Mouse (Mus musculus) cerebellum, adult 2 months (tissue): ENCODE measurements at regions not wholly inside any gene's neighbourhood (a gene's known extent, or its start where the extent isn't known, plus 50 kb on each side); places are given as distances from the start of the nearest gene placed in this dataset.

Experiments used
- DNase-seq, 2 experiments: peaks; one replicate each; pipeline ENCODE4 v3.0.0; 2021
- H3K27ac ChIP-seq: fragments of 200-500 bp; 2 replicates; pipeline ENCODE4 v1.5.1; 2012; ENCODE audit warnings: low read length, control low read depth, inconsistent platforms; ENCODE audit not compliant: insufficient read depth
- H3K27me3 ChIP-seq: fragments of 200-500 bp; 2 replicates; pipeline ENCODE4 v1.6.1; 2012; ENCODE audit warnings: inconsistent platforms, mild to moderate bottlenecking, low read length, moderate library complexity; ENCODE audit not compliant: control insufficient read depth, insufficient read depth
- H3K4me1 ChIP-seq: fragments of 200-500 bp; 2 replicates; pipeline ENCODE4 v1.6.1; 2011; ENCODE audit warnings: low read length; ENCODE audit not compliant: control insufficient read depth, insufficient read depth
- H3K4me3 ChIP-seq: fragments of 200-500 bp; replicated peaks from 2 replicates; pipeline ENCODE3; 2011; ENCODE audit warnings: mild to moderate bottlenecking, low read depth, low read length, control low read depth; ENCODE audit not compliant: insufficient read depth
- CTCF ChIP-seq: fragments of 200-500 bp; IDR thresholded peaks from 2 replicates; pipeline ENCODE4 v1.5.1; 2011; ENCODE audit warnings: low read depth, mild to moderate bottlenecking, control low read depth, low read length, moderate library complexity, borderline replicate concordance; ENCODE audit not compliant: insufficient read depth
- POLR2A ChIP-seq: fragments of 200-500 bp; IDR thresholded peaks from 2 replicates; pipeline ENCODE4 v1.6.1; 2011; ENCODE audit warnings: low read length, control low read depth, borderline replicate concordance; ENCODE audit not compliant: insufficient read depth
- WGBS: fragments of 180-500 bp; shearing (Covaris S2); methylation state at CpG from one replicate; pipeline ENCODE4 v1.1.7; 2018; 5-methylcytosine and 5-hydroxymethylcytosine counted together

- Histone ChIP-seq H3K27ac (no peak overlapping the region), H3K4me1 (no peaks in the 10 kb centered on the region), H3K27me3 (no peaks in the 10 kb centered on the region), H3K4me3 (no peak overlapping the region)
- TF ChIP-seq POLR2A (no peak), CTCF (no peak)
- 35% methylated on average over 4 of the region's 4 CpGs for WGBS
- DNase-seq = no peak
These were observed 719.5 kb upstream of the Tmem132c start for GRCm38 (mm10) chr5:126522076-126522475.

DNA sequence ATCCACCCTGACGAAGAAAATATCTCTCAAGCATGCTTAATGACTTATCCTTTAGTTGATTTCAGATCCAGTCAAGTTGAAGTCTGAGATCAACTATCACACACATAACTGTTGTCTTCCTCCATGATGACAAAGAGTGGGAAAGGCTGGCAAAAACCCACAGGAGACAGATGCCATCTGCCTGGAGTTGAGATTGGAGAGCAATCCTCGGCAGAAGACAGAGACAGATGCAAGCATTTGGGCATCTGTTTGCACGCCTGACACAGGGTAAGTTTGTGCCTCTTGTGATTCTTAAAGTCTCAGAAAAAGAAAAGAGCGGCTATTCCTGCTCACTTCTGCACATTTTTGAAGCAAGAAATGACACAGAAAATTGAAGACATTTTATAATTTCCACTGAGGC is 715.7 kb upstream of the Tmem132c start:
- no peak overlapping the region for H3K4me3 ChIP-seq
- 42% methylated on average over 4 of the region's 4 CpGs for WGBS
- no peak overlapping the region for H3K27ac ChIP-seq
- no peaks in the 10 kb centered on the region for H3K27me3 ChIP-seq
- no peaks in the 10 kb centered on the region for H3K4me1 ChIP-seq
- no peak for DNase-seq
- TF ChIP-seq POLR2A (no peak), CTCF (no peak)

DNA sequence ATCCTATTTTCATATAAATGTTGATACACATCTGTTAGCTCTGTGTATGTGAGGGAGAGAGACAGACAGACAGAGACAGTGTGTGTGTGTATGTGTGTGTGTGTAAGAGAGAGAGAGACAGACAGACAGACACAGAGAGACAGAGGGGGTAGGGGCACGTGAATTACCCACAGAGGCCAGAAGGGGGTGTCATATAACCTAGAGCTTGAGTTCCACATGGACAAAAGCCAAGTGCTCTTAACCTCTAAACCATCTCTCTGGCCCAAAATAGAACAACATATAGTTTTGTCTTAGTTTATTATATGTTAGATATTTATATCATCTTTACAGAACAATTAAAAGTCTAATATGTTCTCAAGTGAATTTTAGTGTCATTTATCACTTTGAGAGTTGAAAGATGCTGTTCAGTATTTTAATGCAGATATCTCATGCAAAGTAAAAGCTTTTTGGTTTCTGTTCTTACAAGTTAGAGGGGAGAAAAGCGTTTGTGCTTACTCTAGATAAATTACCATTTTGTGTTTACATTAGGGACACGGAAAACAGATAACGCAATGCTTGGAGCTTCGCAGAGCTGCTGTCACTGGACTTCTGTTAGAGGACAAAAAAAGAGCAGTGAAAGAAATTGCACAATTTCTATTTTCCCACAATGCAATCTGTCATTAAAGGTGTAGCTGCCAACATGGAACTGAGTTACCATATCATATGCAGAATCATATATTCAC is 710.6 kb upstream of the Tmem132c start:
- no peak for TF ChIP-seq POLR2A
- TF ChIP-seq CTCF = no peak
- no peak for DNase-seq
- no peak overlapping the region for H3K27ac ChIP-seq
- H3K4me3 ChIP-seq = no peak overlapping the region
- WGBS = 66% methylated on average over 5 of the region's 5 CpGs
- H3K4me1 ChIP-seq = no peaks in the 10 kb centered on the region
- H3K27me3 ChIP-seq = no peaks in the 10 kb centered on the region

- 54% methylated on average over 5 of the region's 5 CpGs for WGBS
- Histone ChIP-seq H3K27me3 (no peaks in the 10 kb centered on the region), H3K27ac (no peak overlapping the region), H3K4me1 (no peaks in the 10 kb centered on the region), H3K4me3 (no peak overlapping the region)
- TF ChIP-seq CTCF = no peak
- no peak for TF ChIP-seq POLR2A
- DNase-seq = no peak
These were observed 710.1 kb upstream of the Tmem132c start for GRCm38 (mm10) chr5:126531528-126531894.

- 97% methylated on average over 1 of the region's 1 CpGs for WGBS
- H3K4me3 ChIP-seq = no peak overlapping the region
- H3K27me3 ChIP-seq = no peaks in the 10 kb centered on the region
- no peaks in the 10 kb centered on the region for H3K4me1 ChIP-seq
- no peak for TF ChIP-seq CTCF
- no peak for TF ChIP-seq POLR2A
- no peak for DNase-seq
- H3K27ac ChIP-seq = no peak overlapping the region
These were observed 709.6 kb upstream of the Tmem132c start for GRCm38 (mm10) chr5:126531975-126532374.

DNA sequence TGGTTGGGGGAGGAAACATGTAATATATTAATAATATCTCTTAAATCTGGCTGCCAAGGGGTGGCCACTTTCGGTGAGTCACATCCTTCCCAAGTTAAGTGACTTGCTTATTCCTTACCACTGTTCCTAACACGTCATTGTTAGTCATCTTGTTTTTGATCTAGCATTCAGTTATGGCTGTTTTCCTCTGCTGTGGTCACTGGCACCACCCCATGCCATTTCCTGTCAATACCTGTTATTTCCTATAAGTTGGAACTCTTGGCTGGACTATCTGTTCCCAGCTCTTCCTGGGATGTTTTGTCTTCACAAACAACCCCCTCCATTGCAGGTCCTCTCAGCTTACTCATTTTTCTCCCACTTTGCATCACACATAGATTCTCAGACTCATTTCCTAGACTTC is 703.5 kb upstream of the Tmem132c start:
- Histone ChIP-seq H3K4me3 (no peak overlapping the region), H3K4me1 (no peaks in the 10 kb centered on the region), H3K27ac (no peak overlapping the region), H3K27me3 (no peaks in the 10 kb centered on the region)
- DNase-seq = no peak
- WGBS = 71% methylated on average over 2 of the region's 2 CpGs
- no peak for TF ChIP-seq CTCF
- TF ChIP-seq POLR2A = no peak

GRCm38 (mm10) chr5:126544261-126544976 is 697.2 kb upstream of the Tmem132c start:
- Histone ChIP-seq H3K27me3 (no peaks in the 10 kb centered on the region), H3K4me3 (no peak overlapping the region), H3K27ac (no peak overlapping the region), H3K4me1 (no peaks in the 10 kb centered on the region)
- peak; percentile 16 to 46 for DNase-seq
- WGBS = 11% methylated on average over 8 of the region's 8 CpGs
- no peak for TF ChIP-seq POLR2A
- no peak for TF ChIP-seq CTCF

GRCm38 (mm10) chr5:126547841-126548240 is 693.8 kb upstream of the Tmem132c start:
- WGBS = 87% methylated on average over 4 of the region's 4 CpGs
- Histone ChIP-seq H3K4me1 (no peaks in the 10 kb centered on the region), H3K4me3 (no peak overlapping the region), H3K27me3 (no peaks in the 10 kb centered on the region), H3K27ac (no peak overlapping the region)
- TF ChIP-seq CTCF = no peak
- TF ChIP-seq POLR2A = no peak
- no peak for DNase-seq
